Comparison of ENCODE assay signal across 9 mouse cellular contexts in the genomic region with DNA sequence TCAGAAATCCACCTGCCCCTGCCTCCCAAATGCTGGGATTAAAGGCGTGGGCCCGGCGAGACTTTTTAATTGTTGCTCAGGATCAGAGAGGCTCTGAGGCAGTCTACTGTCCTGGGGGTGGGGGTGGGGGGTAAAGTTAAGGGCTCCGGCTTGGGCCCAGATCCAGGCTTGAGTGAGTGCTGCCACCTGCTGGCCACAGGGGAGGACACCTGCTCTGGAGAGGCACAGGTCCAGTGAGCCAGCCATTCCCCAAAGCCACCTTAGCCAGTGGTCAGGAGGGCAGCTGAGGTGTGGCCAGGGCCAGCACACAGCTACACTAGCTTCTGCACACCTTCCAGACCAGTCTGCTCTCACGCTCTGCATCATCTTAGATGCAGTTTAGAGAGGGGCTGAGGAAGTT. TPM values are rescaled to one million over a fixed set of nuclear protein-coding genes. Genes with fewer than 3 reads are reported as not detected.
A peak's percentile ranks its signal among the peaks of the same experiment; 100 is the strongest.
DNase-seq lines count a peak whose midpoint lies in the region; ATAC-seq and TF ChIP-seq lines count a peak whose summit lies in the region.
"Had no signal": no experiment of that assay in that cellular context is flagged by ENCODE, and none has a peak within 500 bp of the region (broad histone marks: within the 10 kb centered on the region; RNA-seq: fewer than 3 reads in every experiment).

No protein-coding gene starts in this region.

- in situ Hi-C loops in CH12.LX (cut with MboI; ENCODE audit: low pct_ligation_motif_present, low pct_unique_long_range_greater_than_20kb, low sequenced_read_pairs) = loop anchor here (5.0 kb wide), 1 partner anchor 96 kb away; no protein-coding TSS in a partner anchor

- no peaks in the 10 kb centered on the region for H3K4me1 ChIP-seq in CH12.LX (ENCODE audit: control insufficient read depth in 1 of 2, insufficient read depth in 2 of 2)
- H3K4me1 ChIP-seq in embryonic facial prominence, embryonic 14.5 days (ENCODE audit: control insufficient read depth, insufficient read depth, low read length) = peaks cover 13% of the 10 kb centered on the region; the same call in 1 of the 2 replicates

- H3K4me3 ChIP-seq in CH12.LX (replicated peaks in 1 of 3; ENCODE audit: low read depth in 2 of 3, low read length in 2 of 3, poor library complexity in 1 of 3) = no peak overlapping the region
- H3K4me3 ChIP-seq in embryonic facial prominence, embryonic 14.5 days (ENCODE audit: low read depth, low read length) = no peak overlapping the region

- H3K79me2 ChIP-seq in CH12.LX (replicated peaks; ENCODE audit: control insufficient read depth, extremely low read depth, insufficient read depth, poor library complexity, severe bottlenecking) = no peaks in the 10 kb centered on the region

- peak; percentile 38; the same call in 1 of the 2 replicates for ATAC-seq in embryonic facial prominence, embryonic 14.5 days (ENCODE audit: low read depth)
- ATAC-seq in megakaryocyte progenitor cell, adult 5-6 weeks (replicated peaks; ENCODE audit: poor library complexity) = peak; percentile 80

- peaks cover 18% of the 10 kb centered on the region for H3K27me3 ChIP-seq in CH12.LX (replicated peaks)
- H3K27me3 ChIP-seq in embryonic facial prominence, embryonic 14.5 days (replicated peaks; ENCODE audit: control insufficient read depth, insufficient read depth, low read length) = peaks cover 36% of the 10 kb centered on the region

- H3K9ac ChIP-seq in CH12.LX (ENCODE audit: insufficient read depth, low read depth) = no peak overlapping the region
- no peak overlapping the region for H3K9ac ChIP-seq in embryonic facial prominence, embryonic 14.5 days (ENCODE audit: low read depth, low read length)

- no peaks in the 10 kb centered on the region for H3K9me3 ChIP-seq in CH12.LX (replicated peaks; ENCODE audit: low read length)
- no peaks in the 10 kb centered on the region for H3K9me3 ChIP-seq in embryonic facial prominence, embryonic 14.5 days (ENCODE audit: control insufficient read depth, low read length)

- DNase-seq in CH12.LX (ENCODE audit: extremely low read depth) = peak; percentile 79
- DNase-seq in adrenal gland, postnatal 25 days = peak; percentile 84
- peak; percentile 61 for DNase-seq in embryonic facial prominence, embryonic 14.5 days (ENCODE audit: low spot score)
- peak; percentile 72 to 88 for DNase-seq in heart, postnatal 10 days
- DNase-seq in layer of hippocampus, postnatal 14 days (ENCODE audit: low spot score in 2 of 2) = peak; percentile 66 to 69
- peak; percentile 67 to 81 for DNase-seq in right cerebral cortex, postnatal 10 days (ENCODE audit: low spot score in 2 of 2)
- peak; percentile 75 for DNase-seq in urinary bladder, postnatal 14 days (ENCODE audit: low spot score)

- peaks cover 39 to 47% of the 10 kb centered on the region in 2 experiments for H3K36me3 ChIP-seq in CH12.LX (replicated peaks in 1 of 2; ENCODE audit: control insufficient read depth in 1 of 2, insufficient read depth in 1 of 2, low read length in 1 of 2)
- peaks cover 44% of the 10 kb centered on the region for H3K36me3 ChIP-seq in embryonic facial prominence, embryonic 14.5 days (ENCODE audit: control insufficient read depth, insufficient read depth, low read length)

- H3K27ac ChIP-seq in CH12.LX (ENCODE audit: insufficient read depth, low read depth) = no peak overlapping the region
- H3K27ac ChIP-seq in embryonic facial prominence, embryonic 14.5 days (replicated peaks; ENCODE audit: low read depth, low read length) = no peak overlapping the region

- intact Hi-C loops in heart, postnatal 10 days (cut with DNase I) = loop anchor here (1.0 to 5.0 kb wide), 3 partner anchors 46 to 218 kb away; a partner anchor contains a TSS

- no peak for TF ChIP-seq POLR2A in CH12.LX (IDR thresholded peaks at IDR 0.05; ENCODE audit: low read depth, low read length)

- peak; percentile 88 for TF ChIP-seq RAD21 in CH12.LX (IDR thresholded peaks at IDR 0.05; ENCODE audit: low read depth, low read length)

- dilution Hi-C loops in CH12.LX (cut with MboI; ENCODE audit: extremely low pct_ligation_motif_present, extremely low pct_unique_long_range_greater_than_20kb, low sequenced_read_pairs) = no loop called here

- TF ChIP-seq EP300 in CH12.LX (IDR thresholded peaks at IDR 0.05; ENCODE audit: low read length) = no peak

- H3K4me2 ChIP-seq in CH12.LX (ENCODE audit: insufficient read depth, low read depth, poor library complexity, severe bottlenecking) = no peak overlapping the region
- H3K4me2 ChIP-seq in embryonic facial prominence, embryonic 14.5 days (ENCODE audit: low read depth, low read length) = no peak overlapping the region

- peak; percentile 47 to 97 for TF ChIP-seq CTCF in CH12.LX (conservative IDR thresholded peaks at IDR 0.05 in 1 of 2, IDR thresholded peaks at IDR 0.05 in 1 of 2; ENCODE audit: low read depth in 2 of 2, low read length in 2 of 2)

- 12% methylated on average over 5 of the region's 5 CpGs for WGBS in embryonic facial prominence, embryonic 14.5 days

TF ChIP-seq in CH12.LX, 34 proteins besides CTCF, POLR2A, EP300 and RAD21:
- TF ChIP-seq MAX (IDR thresholded peaks at IDR 0.05; ENCODE audit: low read length) (peak; percentile 36; the same call in 1 of the 2 replicates), NRF1 (IDR thresholded peaks at IDR 0.05; ENCODE audit: low read depth, low read length) (no peak), IRF4 (IDR thresholded peaks at IDR 0.05; ENCODE audit: low read depth, low read length) (peak; percentile 50; the same call in 1 of the 2 replicates), GABPA (IDR thresholded peaks at IDR 0.05; ENCODE audit: insufficient replicate concordance, low read depth, low read length) (no peak), ZMIZ1 (IDR thresholded peaks at IDR 0.05; ENCODE audit: low read depth, low read length) (0 out of 2 replicates have a peak, but pooled peaks have one; percentile 46), MAZ (IDR thresholded peaks at IDR 0.05; ENCODE audit: low read depth, low read length) (peak; percentile 64; the same call in 1 of the 2 replicates), MYC (IDR thresholded peaks at IDR 0.05; ENCODE audit: low read depth, low read length) (peak; percentile 26; the same call in 1 of the 2 replicates), MXI1 (IDR thresholded peaks at IDR 0.05; ENCODE audit: low read depth, low read length) (peak; percentile 46; the same call in 1 of the 2 replicates), HCFC1 (IDR thresholded peaks at IDR 0.05; ENCODE audit: low read depth, low read length) (no peak), SMC3 (IDR thresholded peaks at IDR 0.05; ENCODE audit: low read depth, low read length) (peak; percentile 97), POLR2AphosphoS2 (IDR thresholded peaks at IDR 0.05; ENCODE audit: low read depth, low read length) (no peak), BHLHE40 (IDR thresholded peaks at IDR 0.05; ENCODE audit: low read depth, low read length) (peak; percentile 33; the same call in 1 of the 2 replicates), MEF2A (IDR thresholded peaks at IDR 0.05; ENCODE audit: borderline replicate concordance, low read depth, low read length) (peak; percentile 38; the same call in 1 of the 2 replicates), CHD2 (IDR thresholded peaks at IDR 0.05; ENCODE audit: low read length) (peak; percentile 70), UBTF (IDR thresholded peaks at IDR 0.05; ENCODE audit: low read depth, low read length) (no peak), NELFE (IDR thresholded peaks at IDR 0.05; ENCODE audit: low read depth, low read length) (peak; percentile 64; the same call in 1 of the 2 replicates), PAX5 (IDR thresholded peaks at IDR 0.05; ENCODE audit: low read length) (no peak), ZC3H11A (IDR thresholded peaks at IDR 0.05; ENCODE audit: low read depth, low read length) (peak; percentile 78), RCOR1 (conservative IDR thresholded peaks at IDR 0.05; ENCODE audit: low read depth, low read length) (no peak), TCF12 (IDR thresholded peaks at IDR 0.05; ENCODE audit: low read depth, low read length) (peak; percentile 63), USF2 (conservative IDR thresholded peaks at IDR 0.05; ENCODE audit: low read depth, low read length) (no peak), SIN3A (IDR thresholded peaks at IDR 0.05; ENCODE audit: low read length) (0 out of 2 replicates have a peak, but pooled peaks have one; percentile 51), KAT2A (IDR thresholded peaks at IDR 0.05; ENCODE audit: insufficient replicate concordance, low read length) (0 out of 2 replicates have a peak, but pooled peaks have one; percentile 28)

RNA-seq across cellular contexts. Expression of a gene that starts 35.0 kb away (rescaled TPM):
- total RNA-seq in CH12.LX (2012; rRNA removed) = 84.5 and 93.2 TPM in 2 replicates
- total RNA-seq in CH12.LX (2014; rRNA removed) = 108 and 115 TPM in 2 replicates
- 205 and 208 TPM in 2 replicates for polyA plus RNA-seq in CH12.LX (2012; ENCODE audit: insufficient read length, low read depth)
- 103 and 104 TPM in 2 replicates for total RNA-seq in adrenal gland, postnatal 25 days (2021)
- polyA plus RNA-seq in embryonic facial prominence, embryonic 14.5 days (2014; fragmentation: Nextera tagmentation; extraction: Ambion mirVana) = 55.5 and 60.0 TPM in 2 replicates
- total RNA-seq in heart, postnatal 10 days (2021) = 10 to 100 TPM; 61.4 to 63.2 TPM
- 100 to 1,000 TPM; 112 to 113 TPM for total RNA-seq in layer of hippocampus, postnatal 14 days (2021)
- total RNA-seq in megakaryocyte progenitor cell, adult 5-6 weeks (2015) = 38.8 and 39.5 TPM in 2 replicates
- 44.8 and 45.1 TPM in 2 replicates for total RNA-seq in megakaryocyte progenitor cell, adult 5-6 weeks (2017)

RNA-seq across cellular contexts. Expression of a gene that starts 35.2 kb away (rescaled TPM):
- total RNA-seq in CH12.LX (2012; rRNA removed) (22.4 and 24.0 TPM in 2 replicates), CH12.LX (2014; rRNA removed) (7.8 and 8.8 TPM in 2 replicates)
- polyA plus RNA-seq in CH12.LX (2012; ENCODE audit: insufficient read length, low read depth) = 74.1 and 89.0 TPM in 2 replicates
- 73.0 and 82.7 TPM in 2 replicates for total RNA-seq in adrenal gland, postnatal 25 days (2021)
- polyA plus RNA-seq in embryonic facial prominence, embryonic 14.5 days (2014; fragmentation: Nextera tagmentation; extraction: Ambion mirVana) = 138 and 153 TPM in 2 replicates
- total RNA-seq in heart, postnatal 10 days (2021) = 10 to 100 TPM; 62.5 to 70.5 TPM
- total RNA-seq in layer of hippocampus, postnatal 14 days (2021) = 100 to 1,000 TPM; 113 to 128 TPM
- total RNA-seq in megakaryocyte progenitor cell, adult 5-6 weeks (2015) = 27.7 and 27.9 TPM in 2 replicates
- 17.5 and 24.2 TPM in 2 replicates for total RNA-seq in megakaryocyte progenitor cell, adult 5-6 weeks (2017)

RNA-seq across cellular contexts. Expression of a gene that starts 46.5 kb away (rescaled TPM):
- total RNA-seq in CH12.LX (2012; rRNA removed) (not detected in 2 replicates), CH12.LX (2014; rRNA removed) (not detected in 2 replicates)
- not detected in 2 replicates for polyA plus RNA-seq in CH12.LX (2012; ENCODE audit: insufficient read length, low read depth)
- total RNA-seq in adrenal gland, postnatal 25 days (2021) = 34.9 and 49.7 TPM in 2 replicates
- 1.8 and 2.7 TPM in 2 replicates for polyA plus RNA-seq in embryonic facial prominence, embryonic 14.5 days (2014; fragmentation: Nextera tagmentation; extraction: Ambion mirVana)
- total RNA-seq in heart, postnatal 10 days (2021) = under 1 TPM; 0.22 to 0.34 TPM
- total RNA-seq in layer of hippocampus, postnatal 14 days (2021) = 10 to 100 TPM; 36.0 to 37.8 TPM
- total RNA-seq in megakaryocyte progenitor cell, adult 5-6 weeks (2015) = not detected in 2 replicates
- total RNA-seq in megakaryocyte progenitor cell, adult 5-6 weeks (2017) = not detected in 2 replicates
- total RNA-seq: gastrocnemius, adult 8-10 months had no signal

Comparison
In these comparisons a context has a peak if more than half of its experiments do, and no peak if none do; other contexts are left out.
1. RNA of a gene that starts 46.5 kb away (total RNA-seq): 34.9 to 49.7 TPM in adrenal gland, postnatal 25 days and 36.0 to 37.8 TPM in layer of hippocampus, postnatal 14 days; 0.22 to 0.34 TPM in heart, postnatal 10 days, not detected in CH12.LX and not detected in megakaryocyte progenitor cell, adult 5-6 weeks; every median in the first group is over 10 times any median in the second.
2. Peak in every context shown above with its lines, with median percentiles within 50 percentile points of each other: DNase-seq.